In the genomic region with DNA sequence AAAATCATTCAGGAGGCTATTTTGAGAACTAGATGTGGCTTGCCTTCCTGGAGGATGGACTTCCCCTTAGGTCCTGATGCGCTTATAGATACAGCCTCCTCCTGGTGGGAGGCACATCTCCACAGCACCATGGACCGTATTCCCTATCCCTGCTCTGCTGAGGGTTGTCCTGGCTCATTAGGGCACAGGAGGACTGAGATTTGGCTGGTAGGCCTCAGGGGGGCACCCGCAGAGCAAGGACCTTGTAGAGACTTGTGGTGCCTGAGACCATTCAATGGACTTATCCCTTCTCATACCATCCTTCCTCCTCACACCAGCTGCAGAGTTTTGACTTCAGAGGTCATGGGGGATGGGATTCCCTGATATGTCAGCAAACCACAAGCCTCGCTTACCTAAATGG, we compare ENCODE assay signal across 22 mouse cellular contexts. TPM values are rescaled to one million over a fixed set of nuclear protein-coding genes. Genes with fewer than 3 reads are reported as not detected.
A peak's percentile ranks its signal among the peaks of the same experiment; 100 is the strongest.
DNase-seq lines count a peak whose midpoint lies in the region; ATAC-seq lines count a peak whose summit lies in the region.
"Had no signal": no experiment of that assay in that cellular context is flagged by ENCODE, and none has a peak within 500 bp of the region (broad histone marks: within the 10 kb centered on the region; RNA-seq: fewer than 3 reads in every experiment).

No protein-coding gene starts in this region.

- H3K27ac ChIP-seq in midbrain, embryonic 11.5 days (ENCODE audit: low read depth, low read length) = no peak overlapping the region
- no peak overlapping the region for H3K27ac ChIP-seq in midbrain, embryonic 16.5 days (ENCODE audit: low read length)

- no peak for ATAC-seq in megakaryocyte, adult 5-6 weeks (ENCODE audit: poor library complexity, severe bottlenecking)
- no peak for ATAC-seq in midbrain, embryonic 11.5 days (ENCODE audit: low FRiP score)
- ATAC-seq in midbrain, embryonic 16.5 days = no peak
- ATAC-seq: activated CD4-positive, CD25-positive, alpha-beta regulatory T cell, adult 4 months; CD4-positive, CD25-positive, alpha-beta regulatory T cell, adult 4 months; Patski had no signal

- H3K9me3 ChIP-seq in megakaryocyte, embryonic 14.5 days = peaks cover 3% of the 10 kb centered on the region
- H3K9me3 ChIP-seq in midbrain, embryonic 11.5 days (ENCODE audit: control insufficient read depth, low read length) = no peaks in the 10 kb centered on the region
- no peaks in the 10 kb centered on the region for H3K9me3 ChIP-seq in midbrain, embryonic 16.5 days (replicated peaks; ENCODE audit: control insufficient read depth, low read length, poor library complexity, severe bottlenecking)
- H3K9me3 ChIP-seq: G1E had no signal

- H3K4me1 ChIP-seq in megakaryocyte, embryonic 14.5 days = peaks cover 92% of the 10 kb centered on the region
- H3K4me1 ChIP-seq in midbrain, embryonic 11.5 days (ENCODE audit: control insufficient read depth, insufficient read depth, low read length) = no peaks in the 10 kb centered on the region
- no peaks in the 10 kb centered on the region for H3K4me1 ChIP-seq in midbrain, embryonic 16.5 days (ENCODE audit: control insufficient read depth, insufficient read depth, low read length)

- DNase-seq in heart, adult 11 months = peak; percentile 56
- DNase-seq in heart, adult 18-20 months = no peak
- peak; percentile 54 for DNase-seq in midbrain, embryonic 11.5 days (ENCODE audit: low spot score, missing footprints)
- DNase-seq: adrenal gland, adult 2 months; adrenal gland, adult 8-10 months; adrenal gland, postnatal 10 days; adrenal gland, postnatal 14 days; adrenal gland, postnatal 25 days; adrenal gland, postnatal 36 days; B cell, adult 2 months; cerebellum, adult 11 months; cerebellum, adult 11-12 months; cerebellum, adult 18-20 months had no signal

- no peak overlapping the region for H3K9ac ChIP-seq in midbrain, embryonic 11.5 days (ENCODE audit: low read length)
- no peak overlapping the region for H3K9ac ChIP-seq in midbrain, embryonic 16.5 days (ENCODE audit: low read depth, low read length)

- peak overlapping the region; percentile 25 for H3K4me3 ChIP-seq in megakaryocyte, embryonic 14.5 days (replicated peaks)
- H3K4me3 ChIP-seq in midbrain, embryonic 11.5 days (ENCODE audit: low read depth, low read length) = no peak overlapping the region
- no peak overlapping the region for H3K4me3 ChIP-seq in midbrain, embryonic 16.5 days (ENCODE audit: low read depth, low read length)

- H3K36me3 ChIP-seq in megakaryocyte, embryonic 14.5 days (replicated peaks; ENCODE audit: low read length) = peaks cover 42% of the 10 kb centered on the region
- H3K36me3 ChIP-seq in midbrain, embryonic 11.5 days (ENCODE audit: control insufficient read depth, insufficient read depth, low read length) = no peaks in the 10 kb centered on the region
- H3K36me3 ChIP-seq in midbrain, embryonic 16.5 days (ENCODE audit: control insufficient read depth, insufficient read depth, low read length) = no peaks in the 10 kb centered on the region
- H3K36me3 ChIP-seq: G1E had no signal

- H3K4me2 ChIP-seq in midbrain, embryonic 11.5 days = no peak overlapping the region
- H3K4me2 ChIP-seq in midbrain, embryonic 16.5 days (ENCODE audit: low read length) = no peak overlapping the region

- WGBS in midbrain, embryonic 11.5 days = 88% methylated on average over 4 of the region's 4 CpGs
- WGBS in midbrain, embryonic 16.5 days = 91% methylated on average over 4 of the region's 4 CpGs

- peaks cover 9% of the 10 kb centered on the region for H3K27me3 ChIP-seq in megakaryocyte, embryonic 14.5 days (replicated peaks)
- no peaks in the 10 kb centered on the region for H3K27me3 ChIP-seq in midbrain, embryonic 11.5 days (ENCODE audit: control insufficient read depth, insufficient read depth, low read length)
- H3K27me3 ChIP-seq in midbrain, embryonic 16.5 days (ENCODE audit: control insufficient read depth, insufficient read depth, low read depth, low read length) = no peaks in the 10 kb centered on the region

RNA-seq across cellular contexts. Expression of a gene that starts 47.8 kb away (rescaled TPM):
- total RNA-seq in heart, adult 18-20 months (2021) = 10 to 100 TPM; 11.3 to 13.1 TPM
- 2.3 and 3.5 TPM in 2 replicates for polyA plus RNA-seq in megakaryocyte, embryonic 14.5 days (2012; ENCODE audit: insufficient read depth, low replicate concordance)
- not detected in 2 replicates for total RNA-seq in megakaryocyte, adult 5-6 weeks (2015)
- 0.04 TPM in 1 of 2 replicates, not detected in the other for total RNA-seq in megakaryocyte, adult 5-6 weeks (2017)
- polyA plus RNA-seq in midbrain, embryonic 11.5 days (2014; fragmentation: Nextera tagmentation; extraction: Ambion mirVana) = 3.6 and 3.7 TPM in 2 replicates
- polyA plus RNA-seq in midbrain, embryonic 16.5 days (2015; fragmentation: Nextera tagmentation; extraction: Ambion mirVana) = 11.7 and 14.0 TPM in 2 replicates
- total RNA-seq: CH12.LX, MEL had no signal
- polyA plus RNA-seq: activated CD4-positive, CD25-positive, alpha-beta regulatory T cell, adult 4 months; G1E had no signal

Comparison
In these comparisons a context has a peak if more than half of its experiments do, and no peak if none do; other contexts are left out.
1. DNase-seq: peak in heart, adult 11 months (single experiment) and midbrain, embryonic 11.5 days (single experiment); none in heart, adult 18-20 months (0 of 2).